Mouse (Mus musculus) MEL (cell line): Measurements from ENCODE around the gene Dgat2. TPM values are rescaled to one million over a fixed set of nuclear protein-coding genes. Genes with fewer than 3 reads are reported as not detected.

Experiments used
- DNase-seq: peaks from one replicate; pipeline ENCODE4 v3.0.0; 2011; ENCODE audit warnings: low read depth, low spot score
- H3K27ac ChIP-seq: 2 replicates; pipeline ENCODE4 v1.5.1; 2012; ENCODE audit warnings: low read depth, mild to moderate bottlenecking, control low read depth, low read length, moderate library complexity; ENCODE audit not compliant: control insufficient read depth
- H3K27me3 ChIP-seq, 2 experiments: fragments of 150-350 bp in 1 of 2; sonication (generic) in 1 of 2; 2 replicates each; pipeline ENCODE4 v1.6.1; 2012; ENCODE audit warnings: low read length in 2 of 2, mild to moderate bottlenecking in 2 of 2, improper control_type of control experiment in 1 of 2, moderate library complexity in 1 of 2; ENCODE audit not compliant: insufficient read depth in 2 of 2, control insufficient read depth in 1 of 2
- H3K36me3 ChIP-seq, 2 experiments: 2 replicates each; pipeline ENCODE4 v1.6.1; 2012 to 2014; ENCODE audit warnings: low read length in 2 of 2, improper control_type of control experiment in 1 of 2, inconsistent platforms in 1 of 2, mild to moderate bottlenecking in 1 of 2; ENCODE audit not compliant: insufficient read depth in 2 of 2, control insufficient read depth in 1 of 2
- H3K4me1 ChIP-seq, 2 experiments: fragments of 150-350 bp in 1 of 2; sonication (generic) in 1 of 2; 2 replicates each; pipeline ENCODE4 v1.6.1; 2012; ENCODE audit warnings: low read length in 2 of 2, improper control_type of control experiment in 1 of 2, mild to moderate bottlenecking in 1 of 2; ENCODE audit not compliant: insufficient read depth in 2 of 2, control insufficient read depth in 1 of 2
- H3K4me3 ChIP-seq, 2 experiments: fragments of 150-350 bp in 1 of 2; sonication (generic) in 1 of 2; 2 replicates each; pipeline ENCODE4 v1.5.1; 2012; ENCODE audit warnings: low read depth in 2 of 2, low read length in 2 of 2, mild to moderate bottlenecking in 2 of 2, moderate library complexity in 2 of 2, control low read depth in 1 of 2, improper control_type of control experiment in 1 of 2; ENCODE audit not compliant: control insufficient read depth in 1 of 2, insufficient read depth in 1 of 2
- H3K79me2 ChIP-seq: 2 replicates; pipeline ENCODE4 v1.6.1; 2012; ENCODE audit warnings: mild to moderate bottlenecking, low read length, moderate library complexity; ENCODE audit not compliant: control insufficient read depth, poor library complexity, insufficient read depth
- H3K9ac ChIP-seq: 2 replicates; pipeline ENCODE4 v1.6.1; 2012; ENCODE audit warnings: low read depth, mild to moderate bottlenecking, control low read depth, low read length, moderate library complexity; ENCODE audit not compliant: control insufficient read depth, poor library complexity, severe bottlenecking
- H3K9me3 ChIP-seq: fragments of 150-350 bp; sonication (generic); replicated peaks from 2 replicates; pipeline ENCODE4 v1.6.1; 2012; ENCODE audit warnings: mild to moderate bottlenecking, low read length, improper control_type of control experiment, moderate library complexity; ENCODE audit not compliant: insufficient read depth
- BHLHE40 ChIP-seq: IDR thresholded peaks from 2 replicates; pipeline ENCODE4 v1.6.1; 2012; ENCODE audit warnings: low read depth, mild to moderate bottlenecking, inconsistent platforms, low read length, improper control_type of control experiment, borderline replicate concordance
- CHD1 ChIP-seq: IDR thresholded peaks from 2 replicates; pipeline ENCODE4 v1.6.1; 2012; ENCODE audit warnings: low read depth, mild to moderate bottlenecking, inconsistent platforms, low read length, improper control_type of control experiment
- EP300 ChIP-seq, 2 experiments: IDR thresholded peaks; 2 replicates each; pipeline ENCODE4 v1.6.1; 2011; ENCODE audit warnings: improper control_type of control experiment in 2 of 2, low read length in 2 of 2, low read depth in 1 of 2, mild to moderate bottlenecking in 1 of 2
- GABPA ChIP-seq: IDR thresholded peaks from 2 replicates; pipeline ENCODE4 v1.6.1; 2012; ENCODE audit warnings: low read depth, mild to moderate bottlenecking, inconsistent platforms, low read length, improper control_type of control experiment, moderate library complexity
- GATA1 ChIP-seq: IDR thresholded peaks from 2 replicates; pipeline ENCODE4 v1.6.1; 2011; ENCODE audit warnings: low read depth, low read length, improper control_type of control experiment
- HCFC1 ChIP-seq: IDR thresholded peaks from 2 replicates; pipeline ENCODE4 v1.6.1; 2012; ENCODE audit warnings: low read depth, mild to moderate bottlenecking, inconsistent platforms, low read length, improper control_type of control experiment, moderate library complexity
- KAT2A ChIP-seq: conservative IDR thresholded peaks from 2 replicates; pipeline ENCODE4 v1.6.1; 2012; ENCODE audit warnings: low read depth, low read length, improper control_type of control experiment, inconsistent platforms
- MAX ChIP-seq: IDR thresholded peaks from 2 replicates; pipeline ENCODE4 v1.6.1; 2011; ENCODE audit warnings: low read length, improper control_type of control experiment
- MAZ ChIP-seq: IDR thresholded peaks from 2 replicates; pipeline ENCODE4 v1.6.1; 2012; ENCODE audit warnings: low read depth, mild to moderate bottlenecking, inconsistent platforms, low read length, improper control_type of control experiment
- MXI1 ChIP-seq: IDR thresholded peaks from 2 replicates; pipeline ENCODE4 v1.6.1; 2011; ENCODE audit warnings: mild to moderate bottlenecking, low read depth, low read length, improper control_type of control experiment
- POLR2A ChIP-seq, 2 experiments: IDR thresholded peaks; 2 replicates each; pipeline ENCODE4 v1.6.1; 2011 to 2012; ENCODE audit warnings: low read length in 2 of 2, mild to moderate bottlenecking in 2 of 2, control low read depth in 1 of 2, improper control_type of control experiment in 1 of 2, low read depth in 1 of 2, moderate library complexity in 1 of 2; ENCODE audit not compliant: control insufficient read depth in 1 of 2, insufficient read depth in 1 of 2, poor library complexity in 1 of 2
- RCOR1 ChIP-seq: IDR thresholded peaks from 2 replicates; pipeline ENCODE4 v1.6.1; 2012; ENCODE audit warnings: low read depth, mild to moderate bottlenecking, inconsistent platforms, low read length, improper control_type of control experiment
- SIN3A ChIP-seq: IDR thresholded peaks from 2 replicates; pipeline ENCODE4 v1.6.1; 2012; ENCODE audit warnings: low read length, improper control_type of control experiment, inconsistent platforms
- TAL1 ChIP-seq: IDR thresholded peaks from 2 replicates; pipeline ENCODE4 v1.6.1; 2012; ENCODE audit warnings: mild to moderate bottlenecking, inconsistent platforms, low read length, moderate library complexity, mixed read lengths
- UBTF ChIP-seq: IDR thresholded peaks from 2 replicates; pipeline ENCODE4 v1.6.1; 2012; ENCODE audit warnings: low read depth, mild to moderate bottlenecking, inconsistent platforms, low read length, improper control_type of control experiment, moderate library complexity, borderline replicate concordance; ENCODE audit not compliant: insufficient read depth
- USF1 ChIP-seq: IDR thresholded peaks from 2 replicates; pipeline ENCODE4 v1.6.1; 2014; ENCODE audit warnings: low read depth, mild to moderate bottlenecking, inconsistent platforms, low read length, improper control_type of control experiment, moderate library complexity
- USF2 ChIP-seq, 2 experiments: IDR thresholded peaks; 2 replicates each; pipeline ENCODE4 v1.6.1; 2011 to 2012; ENCODE audit warnings: improper control_type of control experiment in 2 of 2, low read length in 2 of 2, borderline replicate concordance in 1 of 2, inconsistent platforms in 1 of 2, low read depth in 1 of 2, mild to moderate bottlenecking in 1 of 2; ENCODE audit not compliant: insufficient read depth in 1 of 2
- ZKSCAN1 ChIP-seq: IDR thresholded peaks from 2 replicates; pipeline ENCODE4 v1.6.1; 2012; ENCODE audit warnings: low read depth, mild to moderate bottlenecking, inconsistent platforms, low read length, improper control_type of control experiment, moderate library complexity
- polyA plus RNA-seq, 2 experiments: library from polyadenylated mRNA; stranded (reverse) in 1 of 2; unstranded in 1 of 2; fragments of >175 nt in 1 of 2; fragments of >200 nt in 1 of 2; gene quantifications; 2 replicates each; pipeline versions ENCODE4 v1.2.1 to v1.2.4; 2012; ENCODE audit warnings: low replicate concordance in 2 of 2, low read depth in 1 of 2; ENCODE audit not compliant: insufficient read length in 2 of 2, insufficient read depth in 1 of 2, missing spikeins in 1 of 2
- total RNA-seq: library from RNA; depleted of rRNA; stranded (reverse); fragments of 300-350 nt; gene quantifications from 2 replicates; pipeline ENCODE4 v1.2.3, GENCODE M21; 2012

Gene Dgat2
- total and polyA plus RNA-seq, 3 experiments = 4.1 to 7.7 TPM; not detected in 1

GRCm38 (mm10) chr7:99200290-99200689 lies 17.8 kb upstream of the Dgat2 start:
- H3K79me2 ChIP-seq = no peaks in the 10 kb centered on the region
- no peaks in the 10 kb centered on the region for H3K36me3 ChIP-seq
- H3K9ac ChIP-seq = no peak overlapping the region
- peaks cover 12 to 17% of the 10 kb centered on the region in 2 experiments for H3K27me3 ChIP-seq
- no peak overlapping the region for H3K4me3 ChIP-seq
- no peak for TF ChIP-seq MAZ
- TF ChIP-seq MAX = no peak
- TF ChIP-seq POLR2A (IDR thresholded peaks at IDR 0.05; ENCODE audit: control insufficient read depth in 1 of 2, insufficient read depth in 1 of 2, low read depth in 1 of 2, low read length in 2 of 2, poor library complexity in 1 of 2) = no peak
- no peak for TF ChIP-seq USF2 (IDR thresholded peaks at IDR 0.05; ENCODE audit: borderline replicate concordance in 1 of 2, insufficient read depth in 1 of 2, low read depth in 1 of 2, low read length in 2 of 2)
- TF ChIP-seq USF1 = no peak
- TF ChIP-seq GATA1 = no peak
- TF ChIP-seq, all 39 proteins: peak for 0
- H3K4me1 ChIP-seq = no peaks in the 10 kb centered on the region
- no peak overlapping the region for H3K27ac ChIP-seq
- no peak for DNase-seq
- no peaks in the 10 kb centered on the region for H3K9me3 ChIP-seq

GRCm38 (mm10) chr7:99199451-99200175 lies 17.1 kb upstream of the Dgat2 start:
- Histone ChIP-seq H3K4me3 (no peak overlapping the region), H3K27ac (no peak overlapping the region), H3K9ac (no peak overlapping the region), H3K27me3 (peaks cover 12 to 22% of the 10 kb centered on the region in 2 experiments), H3K79me2 (no peaks in the 10 kb centered on the region), H3K9me3 (no peaks in the 10 kb centered on the region), H3K4me1 (no peaks in the 10 kb centered on the region), H3K36me3 (no peaks in the 10 kb centered on the region)
- no peak for TF ChIP-seq GABPA
- TF ChIP-seq MXI1 = no peak
- TF ChIP-seq HCFC1 = no peak
- TF ChIP-seq TAL1 = no peak
- no peak for TF ChIP-seq EP300 (IDR thresholded peaks at IDR 0.05; ENCODE audit: low read depth in 1 of 2, low read length in 2 of 2)
- TF ChIP-seq ZKSCAN1 = no peak
- TF ChIP-seq SIN3A = no peak
- no peak for TF ChIP-seq BHLHE40
- no peak for TF ChIP-seq POLR2A (IDR thresholded peaks at IDR 0.05; ENCODE audit: control insufficient read depth in 1 of 2, insufficient read depth in 1 of 2, low read depth in 1 of 2, low read length in 2 of 2, poor library complexity in 1 of 2)
- TF ChIP-seq KAT2A = no peak
- no peak for TF ChIP-seq MAX
- TF ChIP-seq CHD1 = no peak
- TF ChIP-seq USF2 (IDR thresholded peaks at IDR 0.05; ENCODE audit: borderline replicate concordance in 1 of 2, insufficient read depth in 1 of 2, low read depth in 1 of 2, low read length in 2 of 2) = no peak
- TF ChIP-seq UBTF = no peak
- no peak for TF ChIP-seq USF1
- TF ChIP-seq RCOR1 = no peak
- DNase-seq = no peak
